Mouse (Mus musculus) megakaryocyte-erythroid progenitor cell, adult 5-6 weeks (primary cell): Measurements from ENCODE around the gene Atp5l. TPM values are rescaled to one million over a fixed set of nuclear protein-coding genes. Genes with fewer than 3 reads are reported as not detected.
"Not testable (repeated sequence)": the region's sequence is repeated elsewhere in the genome, so short reads cannot be mapped to it uniquely, and the experiment has no call there.

Experiments
- ATAC-seq: replicated peaks from 2 replicates; pipeline ENCODE4 v1.8.0; 2016; ENCODE audit warnings: mild to moderate bottlenecking, inconsistent platforms; ENCODE audit not compliant: severe bottlenecking, poor library complexity, low FRiP score, low TSS enrichment
- total RNA-seq, 2 experiments: library from RNA; stranded (forward) in 1 of 2; stranded (reverse) in 1 of 2; fragments of 200-1000, 215-1000 nt in 1 of 2; fragments of >200 nt in 1 of 2; fragmentation: Nextera tagmentation in 1 of 2; gene quantifications; 2 replicates each; pipeline ENCODE4 v1.2.3; 2014 to 2017

Gene Atp5l
- total RNA-seq (2014; fragmentation: Nextera tagmentation) (751 and 827 TPM in 2 replicates), total RNA-seq (2017) (149 and 255 TPM in 2 replicates)

- ATAC-seq, result peak; percentile 85
These were observed at the start of gene Atp5l for GRCm38 (mm10) chr9:44920374-44921122. Atp5l (minus strand) TSS chr9:44920742.

- ATAC-seq, result no peak
These were observed 48.9 kb upstream of the Atp5l start for GRCm38 (mm10) chr9:44969450-44969849.

GRCm38 (mm10) chr9:44967763-44968162, 47.2 kb upstream of the Atp5l start:
- ATAC-seq, result not testable (repeated sequence)

GRCm38 (mm10) chr9:44966815-44967242, 46.3 kb upstream of the Atp5l start:
- peak; percentile 69 for ATAC-seq

GRCm38 (mm10) chr9:44965833-44966466, 45.4 kb upstream of the Atp5l start:
- ATAC-seq, result no peak

GRCm38 (mm10) chr9:44965126-44965832, 44.7 kb upstream of the Atp5l start, which contains the start of gene Ube4a:
Ube4a (minus strand) TSS chr9:44965600.
- peak; percentile 91 for ATAC-seq

GRCm38 (mm10) chr9:44954432-44954831, 33.9 kb upstream of the Atp5l start:
- no peak for ATAC-seq

- no peak for ATAC-seq
These were observed 27.3 kb upstream of the Atp5l start for GRCm38 (mm10) chr9:44947836-44948235.

GRCm38 (mm10) chr9:44946185-44946695, 25.7 kb upstream of the Atp5l start:
- ATAC-seq, result no peak

- no peak for ATAC-seq
These were observed 21.9 kb upstream of the Atp5l start for GRCm38 (mm10) chr9:44942421-44942820.

GRCm38 (mm10) chr9:44941756-44942155, 21.2 kb upstream of the Atp5l start:
- ATAC-seq, result no peak

GRCm38 (mm10) chr9:44921543-44921942, 1.0 kb upstream of the Atp5l start:
- ATAC-seq, result no peak

GRCm38 (mm10) chr9:44921123-44921468, 554 bp upstream of the Atp5l start:
- peak; percentile 76 for ATAC-seq

GRCm38 (mm10) chr9:44919606-44920005, 936 bp downstream of the Atp5l start:
- no peak for ATAC-seq

- peak; percentile 71 for ATAC-seq
These were observed 4.3 kb downstream of the Atp5l start for GRCm38 (mm10) chr9:44916196-44916595.

- no peak for ATAC-seq
These were observed 5.8 kb downstream of the Atp5l start for GRCm38 (mm10) chr9:44914706-44915105.

- no peak for ATAC-seq
These were observed 9.2 kb downstream of the Atp5l start for GRCm38 (mm10) chr9:44911365-44911764.

GRCm38 (mm10) chr9:44905620-44906019, 14.9 kb downstream of the Atp5l start:
- peak; percentile 91 for ATAC-seq

GRCm38 (mm10) chr9:44904964-44905363, 15.6 kb downstream of the Atp5l start:
- peak; percentile 90 for ATAC-seq

- ATAC-seq, result no peak
These were observed 16.7 kb downstream of the Atp5l start for GRCm38 (mm10) chr9:44903856-44904255.
